Mouse (Mus musculus) liver, adult 2 months (tissue): ENCODE results near the gene Stambpl1. TPM values are rescaled to one million over a fixed set of nuclear protein-coding genes. Genes with fewer than 3 reads are reported as not detected.

Experiments
- DNase-seq: peaks from one replicate; pipeline ENCODE4 v3.0.0-alpha.2; 2011; ENCODE audit warnings: low read depth, low spot score; ENCODE audit errors: extremely low read depth
- H3K27ac ChIP-seq: fragments of 200-500 bp; replicated peaks from 2 replicates; pipeline ENCODE4 v1.5.1; 2012; ENCODE audit warnings: low read depth, mild to moderate bottlenecking, control low read depth, inconsistent platforms, low read length; ENCODE audit not compliant: insufficient read depth
- H3K27me3 ChIP-seq: fragments of 200-500 bp; 2 replicates; pipeline ENCODE4 v1.6.1; 2012; ENCODE audit warnings: mild to moderate bottlenecking, moderate library complexity, low read length, inconsistent platforms; ENCODE audit not compliant: control insufficient read depth, insufficient read depth
- H3K36me3 ChIP-seq: fragments of 200-500 bp; 2 replicates; pipeline ENCODE4 v1.6.1; 2012; ENCODE audit warnings: low read length, inconsistent platforms; ENCODE audit not compliant: control insufficient read depth, insufficient read depth
- H3K4me1 ChIP-seq: fragments of 200-500 bp; 2 replicates; pipeline ENCODE4 v1.6.1; 2011; ENCODE audit warnings: low read length; ENCODE audit not compliant: control insufficient read depth, insufficient read depth
- H3K4me3 ChIP-seq: fragments of 200-500 bp; 2 replicates; pipeline ENCODE4 v1.5.1; 2011; ENCODE audit warnings: low read depth, mild to moderate bottlenecking, control low read depth, low read length, moderate library complexity; ENCODE audit not compliant: insufficient read depth
- H3K79me2 ChIP-seq: fragments of 200-500 bp; 2 replicates; pipeline ENCODE4 v1.6.1; 2012; ENCODE audit warnings: inconsistent platforms, mild to moderate bottlenecking, low read length, moderate library complexity; ENCODE audit not compliant: control insufficient read depth, insufficient read depth
- H3K9ac ChIP-seq: fragments of 200-500 bp; 2 replicates; pipeline ENCODE4 v1.6.1; 2012; ENCODE audit warnings: low read depth, mild to moderate bottlenecking, control low read depth, inconsistent platforms, low read length
- CTCF ChIP-seq: fragments of 200-500 bp; IDR thresholded peaks from 2 replicates; pipeline ENCODE4 v1.5.1; 2011; ENCODE audit warnings: low read depth, low read length, control low read depth
- POLR2A ChIP-seq: fragments of 200-500 bp; IDR thresholded peaks from 2 replicates; pipeline ENCODE4 v1.6.1; 2011; ENCODE audit warnings: low read length, control low read depth; ENCODE audit not compliant: insufficient read depth; ENCODE audit errors: extremely low read depth
- WGBS: fragments of 180-500 bp; shearing (Covaris S2); methylation state at CpG from one replicate; pipeline ENCODE4 v1.1.7; 2018; 5-methylcytosine and 5-hydroxymethylcytosine counted together
- polyA plus RNA-seq: library from polyadenylated mRNA; depleted of rRNA; stranded (reverse); fragments of >200 nt; gene quantifications from 2 replicates; pipeline ENCODE4 v1.2.3, GENCODE M21; 2012
- total RNA-seq: library from RNA; depleted of rRNA; stranded (reverse); fragments of >200 nt; gene quantifications from 2 replicates; pipeline ENCODE4 v1.2.3, GENCODE M21; 2014

Gene Stambpl1
- total and polyA plus RNA-seq, 2 experiments, result 0.77 to 2.1 TPM

- Histone ChIP-seq H3K4me1 (peaks cover 9% of the 10 kb centered on the region), H3K4me3 (no peak overlapping the region), H3K36me3 (no peaks in the 10 kb centered on the region), H3K79me2 (no peaks in the 10 kb centered on the region; the same call in 1 of the 2 replicates), H3K27me3 (peaks cover 13% of the 10 kb centered on the region), H3K9ac (no peak overlapping the region), H3K27ac (no peak overlapping the region)
- no peak for DNase-seq
- no peak for TF ChIP-seq CTCF
- TF ChIP-seq POLR2A, result no peak
- 64% methylated on average over 2 of the region's 2 CpGs for WGBS
These were observed 18.8 kb downstream of the Stambpl1 start for GRCm38 (mm10) chr19:34210841-34211240.

- no peak overlapping the region for H3K27ac ChIP-seq
- WGBS, result 36% methylated on average over 12 of the region's 12 CpGs
These were observed 20.6 kb downstream of the Stambpl1 start for GRCm38 (mm10) chr19:34212489-34213250.

GRCm38 (mm10) chr19:34213251-34213645 lies 21.2 kb downstream of the Stambpl1 start:
- H3K9ac ChIP-seq, result no peak overlapping the region
- TF ChIP-seq POLR2A, result no peak
- no peak for TF ChIP-seq CTCF
- peaks cover 19% of the 10 kb centered on the region for H3K27me3 ChIP-seq
- no peaks in the 10 kb centered on the region for H3K79me2 ChIP-seq
- no peak overlapping the region for H3K27ac ChIP-seq
- H3K4me1 ChIP-seq, result peaks cover 9% of the 10 kb centered on the region
- DNase-seq, result peak; percentile 68
- no peaks in the 10 kb centered on the region for H3K36me3 ChIP-seq
- no peak overlapping the region for H3K4me3 ChIP-seq

More at GRCm38 (mm10) chr19:34212489-34213250, 20.6 kb downstream of the Stambpl1 start:
- H3K4me1 ChIP-seq, result peaks cover 9% of the 10 kb centered on the region
- H3K27me3 ChIP-seq, result peaks cover 16% of the 10 kb centered on the region
- no peaks in the 10 kb centered on the region for H3K36me3 ChIP-seq
- no peaks in the 10 kb centered on the region for H3K79me2 ChIP-seq
- DNase-seq, result peak; percentile 90
- no peak for TF ChIP-seq CTCF
- no peak for TF ChIP-seq POLR2A
- no peak overlapping the region for H3K9ac ChIP-seq
- H3K4me3 ChIP-seq, result no peak overlapping the region

GRCm38 (mm10) chr19:34214136-34214535 lies 22.1 kb downstream of the Stambpl1 start:
- Histone ChIP-seq H3K4me3 (no peak overlapping the region), H3K36me3 (no peaks in the 10 kb centered on the region), H3K27ac (no peak overlapping the region), H3K4me1 (peaks cover 9% of the 10 kb centered on the region), H3K9ac (no peak overlapping the region), H3K79me2 (no peaks in the 10 kb centered on the region), H3K27me3 (peaks cover 19% of the 10 kb centered on the region)
- TF ChIP-seq CTCF, result no peak
- TF ChIP-seq POLR2A, result no peak
- DNase-seq, result peak; percentile 29
- WGBS, result 34% methylated on average over 4 of the region's 4 CpGs

- no peak for TF ChIP-seq CTCF
These were observed 24.9 kb downstream of the Stambpl1 start for GRCm38 (mm10) chr19:34216956-34217355.

GRCm38 (mm10) chr19:34217761-34218160 lies 25.7 kb downstream of the Stambpl1 start:
- Histone ChIP-seq H3K9ac (no peak overlapping the region), H3K79me2 (no peaks in the 10 kb centered on the region), H3K27me3 (peaks cover 16% of the 10 kb centered on the region), H3K27ac (no peak overlapping the region), H3K36me3 (no peaks in the 10 kb centered on the region), H3K4me3 (no peak overlapping the region), H3K4me1 (peaks cover 3% of the 10 kb centered on the region; the same call in 1 of the 2 replicates)
- 82% methylated on average over 3 of the region's 3 CpGs for WGBS
- DNase-seq, result no peak
- TF ChIP-seq CTCF (no peak), POLR2A (no peak)

More at GRCm38 (mm10) chr19:34216956-34217355, 24.9 kb downstream of the Stambpl1 start:
- Histone ChIP-seq H3K79me2 (no peaks in the 10 kb centered on the region), H3K27ac (no peak overlapping the region), H3K36me3 (no peaks in the 10 kb centered on the region), H3K4me3 (no peak overlapping the region), H3K27me3 (peaks cover 18% of the 10 kb centered on the region), H3K9ac (no peak overlapping the region), H3K4me1 (peaks cover 9% of the 10 kb centered on the region)
- DNase-seq, result no peak
- 90% methylated on average over 5 of the region's 5 CpGs for WGBS
